Mouse (Mus musculus) ES-Bruce4 (cell line): Measurements from ENCODE around the gene Fgfr2.

Source experiments
- CTCF ChIP-seq: IDR thresholded peaks from one replicate; pipeline ENCODE4 v1.8.1; 2011; ENCODE audit warnings: low read depth, low read length
- POLR2A ChIP-seq: IDR thresholded peaks from one replicate; pipeline ENCODE4 v1.8.1; 2011; ENCODE audit warnings: low read length; ENCODE audit not compliant: insufficient read depth

DNA sequence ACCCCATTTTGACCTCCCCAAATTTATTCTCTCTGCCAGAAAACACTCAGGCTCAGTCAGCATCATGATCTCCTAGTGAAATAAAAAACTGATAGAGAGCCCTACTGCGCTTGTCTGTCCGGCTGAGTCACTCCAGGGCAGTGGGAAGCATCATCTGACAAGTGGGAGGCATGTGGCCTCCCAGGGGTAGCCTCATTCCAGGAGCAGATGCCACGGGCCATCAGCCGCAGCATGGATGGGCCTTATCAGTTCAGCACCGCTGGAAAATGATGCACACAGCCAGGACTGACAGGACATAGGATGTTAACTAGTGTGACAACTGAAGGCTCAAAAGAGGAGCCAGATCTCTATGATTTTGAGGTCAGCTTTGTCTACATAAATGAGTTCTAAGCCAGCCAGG lies 281.9 kb downstream of the Fgfr2 start:
- TF ChIP-seq CTCF = no peak
- no peak for TF ChIP-seq POLR2A
